Comparison of ENCODE assay signal across 8 mouse cellular contexts in genomic region chr11:69071262-69071661, GRCm38 (mm10). TPM values are rescaled to one million over a fixed set of nuclear protein-coding genes. Genes with fewer than 3 reads are reported as not detected.
DNase-seq lines count a peak whose midpoint lies in the region; ATAC-seq and TF ChIP-seq lines count a peak whose summit lies in the region.

No protein-coding gene starts in this region.

- H3K4me3 ChIP-seq in kidney, adult 2 months (ENCODE audit: insufficient read depth, low read depth, low read length): peak overlapping the region; percentile 95
- H3K4me3 ChIP-seq in hindbrain, embryonic 10.5 days: peak overlapping the region; percentile 79
- peak overlapping the region; percentile 61 for H3K4me3 ChIP-seq in midbrain, embryonic 11.5 days (ENCODE audit: low read depth, low read length)

- peak overlapping the region; percentile 93 for H3K9ac ChIP-seq in midbrain, embryonic 11.5 days (ENCODE audit: low read length)

- no peak for DNase-seq in kidney, adult 2 months
- no peak for DNase-seq in kidney, postnatal 36 days
- peak; percentile 63 for DNase-seq in NIH3T3 (ENCODE audit: low read depth)
- no peak for DNase-seq in hindbrain, embryonic 10.5 days (ENCODE audit: low spot score)
- DNase-seq in midbrain, embryonic 11.5 days (ENCODE audit: low spot score, missing footprints): no peak
- DNase-seq in embryo, embryonic 10.5 days (ENCODE audit: low spot score): no peak
- DNase-seq in left cerebral cortex, adult 11 months (ENCODE audit: low spot score): no peak

- H3K9me3 ChIP-seq in hindbrain, embryonic 10.5 days: no peaks in the 10 kb centered on the region
- no peaks in the 10 kb centered on the region for H3K9me3 ChIP-seq in midbrain, embryonic 11.5 days (ENCODE audit: control insufficient read depth, low read length)

- no peak for TF ChIP-seq CTCF in kidney, adult 2 months (conservative IDR thresholded peaks at IDR 0.05; ENCODE audit: insufficient read depth, insufficient read length, low read depth, low read length)

- H3K4me2 ChIP-seq in midbrain, embryonic 11.5 days: peak overlapping the region; percentile 91

- no peak for ATAC-seq in midbrain, embryonic 11.5 days (ENCODE audit: low FRiP score)
- ATAC-seq in inflammation-experienced regulatory T-cells, adult 6 months: no peak

- H3K4me1 ChIP-seq in kidney, adult 2 months (ENCODE audit: control insufficient read depth, insufficient read depth, low read length): peaks cover 23% of the 10 kb centered on the region; the same call in 1 of the 2 replicates
- H3K4me1 ChIP-seq in hindbrain, embryonic 10.5 days (replicated peaks): peaks cover 54% of the 10 kb centered on the region
- peaks cover 24% of the 10 kb centered on the region for H3K4me1 ChIP-seq in midbrain, embryonic 11.5 days (ENCODE audit: control insufficient read depth, insufficient read depth, low read length)

- TF ChIP-seq POLR2A in kidney, adult 2 months (IDR thresholded peaks at IDR 0.05; ENCODE audit: low read depth, low read length): no peak

- no peaks in the 10 kb centered on the region for H3K36me3 ChIP-seq in kidney, adult 2 months (ENCODE audit: control insufficient read depth, insufficient read depth, low read length)
- no peaks in the 10 kb centered on the region for H3K36me3 ChIP-seq in hindbrain, embryonic 10.5 days
- no peaks in the 10 kb centered on the region for H3K36me3 ChIP-seq in midbrain, embryonic 11.5 days (ENCODE audit: control insufficient read depth, insufficient read depth, low read length)

- WGBS in kidney, adult 2 months: 26% methylated on average over 9 of the region's 9 CpGs
- WGBS in hindbrain, embryonic 10.5 days: 25% methylated on average over 9 of the region's 9 CpGs
- WGBS in midbrain, embryonic 11.5 days: 22% methylated on average over 9 of the region's 9 CpGs

- H3K27me3 ChIP-seq in kidney, adult 2 months (replicated peaks; ENCODE audit: control insufficient read depth, insufficient read depth, low read length): no peaks in the 10 kb centered on the region
- peaks cover 2% of the 10 kb centered on the region; the same call in 1 of the 2 replicates for H3K27me3 ChIP-seq in hindbrain, embryonic 10.5 days (ENCODE audit: insufficient read depth, poor library complexity, severe bottlenecking)
- H3K27me3 ChIP-seq in midbrain, embryonic 11.5 days (ENCODE audit: control insufficient read depth, insufficient read depth, low read length): no peaks in the 10 kb centered on the region

- peak overlapping the region; percentile 24; the same call in 1 of the 2 replicates for H3K27ac ChIP-seq in kidney, adult 2 months (ENCODE audit: insufficient read depth, low read depth, low read length)
- H3K27ac ChIP-seq in hindbrain, embryonic 10.5 days: peak overlapping the region; percentile 98
- H3K27ac ChIP-seq in midbrain, embryonic 11.5 days (ENCODE audit: low read depth, low read length): peak overlapping the region; percentile 65

RNA-seq across cellular contexts. Expression of gene Tmem107, which starts 0.7 kb away (rescaled TPM):
- polyA plus RNA-seq in kidney, adult 2 months (2012; rRNA removed): 41.7 and 48.0 TPM in 2 replicates
- polyA plus RNA-seq in hindbrain, embryonic 10.5 days (2016; fragmentation: Nextera tagmentation; extraction: Ambion mirVana): 56.6 and 57.6 TPM in 2 replicates
- 53.5 and 57.7 TPM in 2 replicates for polyA plus RNA-seq in midbrain, embryonic 11.5 days (2014; fragmentation: Nextera tagmentation; extraction: Ambion mirVana)
- 1 to 10 TPM; 2.8 to 9.1 (median 4.0) TPM for polyA plus RNA-seq in inflammation-experienced regulatory T-cells, adult 6 months (2017; shearing (Covaris generic))

RNA-seq across cellular contexts. Expression of gene Borcs6, which starts 11.7 kb away (rescaled TPM):
- 14.8 and 15.6 TPM in 2 replicates for polyA plus RNA-seq in kidney, adult 2 months (2012; rRNA removed)
- polyA plus RNA-seq in hindbrain, embryonic 10.5 days (2016; fragmentation: Nextera tagmentation; extraction: Ambion mirVana): 8.5 and 12.6 TPM in 2 replicates
- polyA plus RNA-seq in midbrain, embryonic 11.5 days (2014; fragmentation: Nextera tagmentation; extraction: Ambion mirVana): 8.8 and 9.8 TPM in 2 replicates
- polyA plus RNA-seq in inflammation-experienced regulatory T-cells, adult 6 months (2017; shearing (Covaris generic)): 1 to 10 TPM; 1.1 to 2.2 (median 1.3) TPM

RNA-seq across cellular contexts. Expression of gene Vamp2, which starts 17.0 kb away (rescaled TPM):
- polyA plus RNA-seq in kidney, adult 2 months (2012; rRNA removed): 102 and 106 TPM in 2 replicates
- 67.1 and 108 TPM in 2 replicates for polyA plus RNA-seq in hindbrain, embryonic 10.5 days (2016; fragmentation: Nextera tagmentation; extraction: Ambion mirVana)
- polyA plus RNA-seq in midbrain, embryonic 11.5 days (2014; fragmentation: Nextera tagmentation; extraction: Ambion mirVana): 72.4 and 73.5 TPM in 2 replicates
- polyA plus RNA-seq in inflammation-experienced regulatory T-cells, adult 6 months (2017; shearing (Covaris generic)): 10 to 100 TPM; 26.9 to 31.5 (median 27.3) TPM

RNA-seq across cellular contexts. Expression of gene Per1, which starts 23.8 kb away (rescaled TPM):
- 13.5 and 14.7 TPM in 2 replicates for polyA plus RNA-seq in kidney, adult 2 months (2012; rRNA removed)
- polyA plus RNA-seq in hindbrain, embryonic 10.5 days (2016; fragmentation: Nextera tagmentation; extraction: Ambion mirVana): 7.8 and 9.8 TPM in 2 replicates
- 6.0 and 7.3 TPM in 2 replicates for polyA plus RNA-seq in midbrain, embryonic 11.5 days (2014; fragmentation: Nextera tagmentation; extraction: Ambion mirVana)
- 1 to 10 TPM; 5.2 to 6.2 (median 6.1) TPM for polyA plus RNA-seq in inflammation-experienced regulatory T-cells, adult 6 months (2017; shearing (Covaris generic))

RNA-seq across cellular contexts. Expression of gene Aurkb, which starts 25.8 kb away (rescaled TPM):
- 1.7 TPM in 2 replicates for polyA plus RNA-seq in kidney, adult 2 months (2012; rRNA removed)
- 184 and 228 TPM in 2 replicates for polyA plus RNA-seq in hindbrain, embryonic 10.5 days (2016; fragmentation: Nextera tagmentation; extraction: Ambion mirVana)
- 169 and 171 TPM in 2 replicates for polyA plus RNA-seq in midbrain, embryonic 11.5 days (2014; fragmentation: Nextera tagmentation; extraction: Ambion mirVana)
- polyA plus RNA-seq in inflammation-experienced regulatory T-cells, adult 6 months (2017; shearing (Covaris generic)): 10 to 100 TPM in 2 of 3 experiments, 1 to 10 TPM in 1; 5.8 to 74.0 (median 12.9) TPM

Comparison
In these comparisons a context has a peak if more than half of its experiments do, and no peak if none do; other contexts are left out.
1. H3K27ac ChIP-seq: peak in every context shown above with its lines; median percentile 98 in hindbrain, embryonic 10.5 days; 65 in midbrain, embryonic 11.5 days; 24 in kidney, adult 2 months.